Mouse (Mus musculus) bone marrow, adult 2 months (tissue): ENCODE data around the gene Med15. TPM values are rescaled to one million over a fixed set of nuclear protein-coding genes. Genes with fewer than 3 reads are reported as not detected.

Experiments used
- H3K27ac ChIP-seq: fragments of 200-500 bp; 2 replicates; pipeline ENCODE4 v1.5.1; 2012; ENCODE audit warnings: low read depth, mild to moderate bottlenecking, control low read depth, inconsistent platforms, low read length; ENCODE audit not compliant: control insufficient read depth, poor library complexity, insufficient read depth
- H3K4me1 ChIP-seq: fragments of 200-500 bp; 2 replicates; pipeline ENCODE4 v1.6.1; 2011; ENCODE audit warnings: low read length; ENCODE audit not compliant: control insufficient read depth, insufficient read depth
- H3K4me3 ChIP-seq: fragments of 200-500 bp; replicated peaks from 2 replicates; pipeline ENCODE3; 2011; ENCODE audit warnings: mild to moderate bottlenecking, low read depth, low read length, control low read depth; ENCODE audit not compliant: control insufficient read depth
- CTCF ChIP-seq: fragments of 200-500 bp; IDR thresholded peaks from 2 replicates; pipeline ENCODE4 v1.5.1; 2011; ENCODE audit warnings: low read length, control low read depth; ENCODE audit not compliant: control insufficient read depth, insufficient read depth
- POLR2A ChIP-seq: fragments of 200-500 bp; IDR thresholded peaks from 2 replicates; pipeline ENCODE4 v1.6.1; 2011; ENCODE audit warnings: low read depth, mild to moderate bottlenecking, control low read depth, low read length, borderline replicate concordance; ENCODE audit not compliant: control insufficient read depth
- WGBS: fragments of 180-500 bp; shearing (Covaris S2); methylation state at CpG from one replicate; pipeline ENCODE4 v1.1.7; 2018; 5-methylcytosine and 5-hydroxymethylcytosine counted together
- polyA plus RNA-seq: library from polyadenylated mRNA; stranded (reverse); fragments of >200 nt; gene quantifications from 2 replicates; pipeline ENCODE4 v1.2.4, GENCODE M21; 2011; ENCODE audit warnings: low replicate concordance; ENCODE audit not compliant: missing spikeins, insufficient read depth, insufficient read length

Gene Med15
- polyA plus RNA-seq, 1 experiment: 38.0 TPM

DNA sequence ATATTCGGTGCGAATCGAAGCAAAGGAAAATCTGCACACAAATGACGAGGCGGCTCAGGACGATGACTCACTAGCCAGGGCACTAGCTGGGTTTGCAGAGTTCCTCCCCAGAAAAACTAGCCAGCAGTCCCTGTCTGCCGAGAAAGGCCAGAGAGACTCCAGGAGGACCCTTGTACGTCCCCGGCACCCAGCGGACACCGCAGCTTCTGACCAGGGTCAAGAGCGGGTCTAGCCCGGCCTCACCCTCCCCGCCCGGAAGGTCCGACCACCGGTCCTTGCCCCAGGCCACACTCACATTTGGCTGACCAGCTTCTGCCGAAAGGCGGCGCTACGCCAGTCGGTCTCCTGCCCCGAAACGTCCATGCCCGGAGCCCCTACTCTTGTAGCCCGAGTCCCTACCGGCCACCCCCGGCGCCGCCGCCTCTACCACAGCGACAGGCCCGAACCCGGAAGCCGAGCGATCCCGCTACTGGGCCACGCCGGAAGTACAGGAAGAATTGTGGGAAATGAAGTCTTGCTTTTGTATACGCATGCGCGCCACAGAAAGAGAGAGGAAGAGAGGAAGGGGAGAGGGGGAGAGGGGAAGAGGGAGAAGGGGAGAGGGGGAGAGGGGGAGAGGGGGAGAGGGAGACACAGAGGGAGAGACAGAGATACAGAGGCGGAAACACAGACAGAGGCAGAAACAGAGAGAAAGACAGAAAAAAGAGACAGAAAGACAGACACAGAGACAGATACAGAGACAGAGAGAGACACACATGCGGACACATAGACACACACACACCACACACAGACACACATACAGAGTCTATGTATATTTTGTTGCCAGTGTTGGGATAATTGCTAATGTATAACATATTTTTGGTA lies 10.0 kb downstream of the Med15 start:
- TF ChIP-seq CTCF (peak; percentile 38; the same call in 1 of the 2 replicates), POLR2A (peak; percentile 70; the same call in 1 of the 2 replicates)
- H3K27ac ChIP-seq: peak overlapping the region; percentile 60

DNA sequence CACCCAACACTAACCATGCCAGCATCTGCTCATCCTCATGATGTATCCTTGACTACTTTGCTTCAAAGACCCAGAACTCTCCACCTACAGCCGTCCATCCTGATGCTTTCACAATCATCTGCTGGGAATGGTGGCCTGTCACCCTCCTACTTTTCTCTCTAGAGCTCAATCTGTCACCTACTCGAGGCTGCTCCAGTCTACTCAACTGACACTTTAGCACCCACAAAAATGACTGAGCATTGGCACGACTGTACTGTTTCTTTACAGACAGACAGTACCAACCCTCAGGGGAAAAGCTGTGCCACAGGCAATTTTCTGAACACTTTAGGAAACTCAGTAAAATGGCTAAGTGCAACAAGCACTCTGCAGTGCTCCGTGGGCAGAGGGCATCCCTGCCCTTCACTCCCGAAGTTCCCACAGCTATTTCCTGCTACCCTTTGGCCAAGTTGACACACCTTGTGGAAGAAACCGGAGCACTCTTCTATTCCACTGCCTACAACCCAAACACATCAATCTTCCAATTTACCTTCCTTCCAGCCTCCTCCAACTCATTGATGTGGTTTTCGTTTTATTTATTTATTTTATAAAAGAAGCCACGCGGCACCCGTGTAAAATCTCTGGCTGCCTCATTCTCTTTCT lies 10.8 kb downstream of the Med15 start:
- WGBS: 1% methylated on average over 10 of the region's 10 CpGs
- no peak overlapping the region; the same call in 1 of the 2 replicates for H3K27ac ChIP-seq
- peaks cover 1% of the 10 kb centered on the region; the same call in 1 of the 2 replicates for H3K4me1 ChIP-seq
- peak overlapping the region; percentile 83 for H3K4me3 ChIP-seq
- no peak for TF ChIP-seq CTCF
- no peak for TF ChIP-seq POLR2A

More for the DNA sequence above, 10.0 kb downstream of the Med15 start:
- H3K4me3 ChIP-seq: peak overlapping the region; percentile 83
- peaks cover 3% of the 10 kb centered on the region; the same call in 1 of the 2 replicates for H3K4me1 ChIP-seq
- WGBS: under 1% methylated on average over 44 of the region's 44 CpGs

DNA sequence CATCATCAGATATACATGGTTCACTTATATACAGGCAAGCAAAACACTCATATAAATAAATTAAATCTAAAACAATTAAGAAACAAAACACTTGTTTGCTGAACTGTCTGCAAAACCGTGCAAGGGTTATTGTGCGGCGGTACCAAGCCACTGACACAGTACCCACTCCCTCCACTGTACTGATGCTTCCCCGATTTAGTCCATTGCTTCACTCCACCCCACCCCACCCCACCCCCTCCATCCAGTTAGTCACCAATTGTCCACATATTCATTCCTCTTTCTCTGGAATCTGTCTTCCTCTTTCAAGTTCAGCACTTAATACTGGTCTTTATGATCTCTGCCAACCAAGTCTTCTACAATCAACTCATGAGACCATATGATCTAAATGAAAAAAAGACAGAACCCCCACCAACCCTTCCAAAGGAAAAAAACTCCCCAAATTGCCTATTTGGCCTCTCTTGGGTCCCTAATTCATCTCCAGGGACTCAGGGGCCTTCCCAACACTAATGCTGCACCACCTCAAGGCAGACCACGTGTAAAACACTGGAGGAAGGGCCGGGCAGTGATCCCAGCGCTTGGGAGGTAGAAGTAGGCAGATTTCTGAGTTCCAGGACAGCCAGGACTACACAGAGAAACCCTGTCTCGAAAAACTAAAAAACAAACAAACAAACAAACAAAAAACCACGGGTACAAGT lies 11.4 kb downstream of the Med15 start:
- WGBS: 41% methylated on average over 9 of the region's 9 CpGs
- Histone ChIP-seq H3K4me1 (peaks cover 1% of the 10 kb centered on the region; the same call in 1 of the 2 replicates), H3K27ac (no peak overlapping the region), H3K4me3 (no peak overlapping the region)
- TF ChIP-seq POLR2A (no peak), CTCF (no peak)

DNA sequence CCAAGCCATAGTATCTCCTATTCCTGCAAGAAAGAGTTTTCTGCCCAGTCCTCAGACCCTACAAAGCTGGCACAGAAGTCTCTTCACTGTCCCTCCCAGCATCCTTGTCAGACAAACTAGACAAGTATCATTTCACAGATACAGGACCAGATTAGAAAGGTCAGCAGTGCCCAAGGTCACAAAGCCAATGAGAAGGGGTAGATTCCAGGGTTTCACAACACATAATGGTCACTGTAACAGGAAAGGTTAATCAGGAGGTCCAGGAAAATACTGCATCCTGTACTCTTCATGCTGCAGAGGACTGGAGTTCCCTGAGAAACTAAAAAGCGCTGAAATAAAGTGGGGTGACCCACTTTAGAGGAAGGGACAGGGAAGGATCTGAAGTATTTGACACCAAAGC lies 14.9 kb downstream of the Med15 start:
- Histone ChIP-seq H3K27ac (no peak overlapping the region), H3K4me3 (no peak overlapping the region), H3K4me1 (no peaks in the 10 kb centered on the region; the same call in 1 of the 2 replicates)
- no peak for TF ChIP-seq CTCF
- TF ChIP-seq POLR2A: no peak
- 94% methylated on average over 1 of the region's 1 CpGs for WGBS

DNA sequence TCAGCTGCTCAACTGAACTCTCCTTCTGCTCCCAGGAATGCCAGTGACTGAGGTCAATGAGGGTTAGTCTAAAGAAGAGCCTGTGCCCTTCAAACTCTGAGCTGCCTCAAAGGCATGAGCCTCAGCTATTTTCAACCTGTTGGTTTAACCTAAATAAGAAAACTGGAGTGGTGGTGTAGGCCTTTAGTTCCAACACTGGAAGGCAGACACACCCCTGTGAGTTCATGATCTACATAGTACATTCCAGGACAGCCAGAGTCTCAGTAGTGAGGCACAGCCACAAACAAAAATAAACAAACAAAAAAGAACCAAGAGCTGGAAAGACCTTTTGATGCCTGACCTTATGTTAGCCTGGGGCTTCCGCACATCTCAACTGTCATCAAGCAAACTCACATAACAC lies 25.1 kb downstream of the Med15 start:
- H3K27ac ChIP-seq: no peak overlapping the region
- no peak overlapping the region for H3K4me3 ChIP-seq
- H3K4me1 ChIP-seq: no peaks in the 10 kb centered on the region
- 87% methylated on average over 1 of the region's 1 CpGs for WGBS
- no peak for TF ChIP-seq POLR2A
- TF ChIP-seq CTCF: no peak

DNA sequence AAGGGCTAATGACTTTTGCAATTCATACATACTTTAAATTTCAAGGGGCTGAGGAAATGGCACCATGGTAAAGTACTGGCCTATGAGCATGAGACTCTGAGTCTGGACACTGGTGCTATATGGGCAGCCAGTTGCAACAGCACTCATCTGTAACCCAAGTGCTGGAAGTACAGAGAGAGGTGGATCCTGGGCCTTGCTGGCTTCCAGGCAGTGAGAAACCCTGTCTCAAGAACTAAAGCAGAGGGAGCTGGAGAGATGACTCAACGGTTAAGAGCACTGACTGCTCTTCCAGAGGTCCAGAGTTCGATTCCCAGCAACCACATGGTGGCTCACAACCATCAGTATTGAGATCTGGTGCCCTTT lies 31.7 kb downstream of the Med15 start:
- Histone ChIP-seq H3K4me3 (no peak overlapping the region), H3K4me1 (no peaks in the 10 kb centered on the region), H3K27ac (no peak overlapping the region)
- no peak for TF ChIP-seq CTCF
- TF ChIP-seq POLR2A: no peak
- WGBS: 90% methylated on average over 2 of the region's 2 CpGs

DNA sequence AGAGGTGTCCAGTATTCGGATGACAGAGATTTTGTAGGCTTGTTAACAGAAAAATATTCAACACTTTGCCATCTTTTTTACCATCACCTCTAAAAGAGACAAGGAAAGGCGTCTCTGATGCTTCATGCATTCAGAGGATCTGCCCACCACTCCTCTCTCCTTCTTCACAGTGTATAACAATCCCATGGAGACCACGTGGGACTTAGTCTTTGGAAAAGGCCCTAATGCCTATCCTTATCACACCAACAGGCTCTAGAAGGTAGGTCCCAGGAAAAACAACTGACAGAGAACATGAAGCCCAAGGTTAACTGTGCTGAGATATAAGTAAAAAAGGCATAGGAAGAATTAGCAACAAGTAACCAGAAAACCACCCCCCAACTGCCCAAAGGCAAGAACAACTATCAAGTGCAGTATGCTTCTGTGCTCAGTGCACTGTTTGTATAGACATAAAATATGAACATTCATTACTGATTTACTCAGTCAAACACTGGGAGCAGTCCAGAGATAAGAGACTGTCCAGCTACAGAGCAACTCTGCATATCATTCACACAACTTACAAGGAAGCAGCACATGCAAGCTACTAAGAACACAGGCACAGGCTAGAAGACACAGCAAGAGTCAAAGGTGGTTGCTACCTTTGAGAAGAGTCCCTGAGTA lies 32.2 kb downstream of the Med15 start:
- H3K27ac ChIP-seq: no peak overlapping the region
- 85% methylated on average over 3 of the region's 3 CpGs for WGBS
- no peak overlapping the region for H3K4me3 ChIP-seq
- no peaks in the 10 kb centered on the region for H3K4me1 ChIP-seq
- no peak for TF ChIP-seq POLR2A
- no peak for TF ChIP-seq CTCF
